Mouse (Mus musculus): ENCODE data around the gene Gpn1. TPM values are rescaled to one million over a fixed set of nuclear protein-coding genes. Genes with fewer than 3 reads are reported as not detected.

Gpn1 gene
- polyA plus RNA-seq, 1 experiment, result 3.1 TPM

DNA sequence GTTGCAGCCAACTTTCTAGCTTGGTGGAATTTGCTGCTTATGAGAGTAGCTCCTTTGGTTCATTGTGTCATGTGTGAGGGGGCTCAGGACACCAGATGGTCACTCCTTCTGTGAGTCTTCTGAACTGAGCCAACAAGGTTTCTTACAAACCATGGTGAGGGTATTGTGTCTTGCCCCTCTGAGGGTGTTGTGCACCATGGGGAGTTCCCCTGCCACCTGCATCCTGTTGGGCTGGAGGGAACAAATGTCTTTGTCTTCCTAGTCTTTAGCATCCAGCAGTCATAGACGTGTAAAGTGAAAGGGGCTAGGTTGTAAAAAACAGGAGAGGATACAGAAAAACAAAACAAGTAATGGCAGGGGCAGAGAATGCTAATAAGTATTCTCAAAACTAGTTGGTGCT, 64.9 kb downstream of the Gpn1 start:
- H3K4me1 ChIP-seq (ENCODE audit: control insufficient read depth, insufficient read depth, insufficient read length, low read length), result no peaks in the 10 kb centered on the region; the same call in 1 of the 2 replicates
- TF ChIP-seq CTCF (IDR thresholded peaks at IDR 0.05; ENCODE audit: extremely low read depth, insufficient read length, insufficient replicate concordance, low read depth, low read length) (no peak), POLR2A (IDR thresholded peaks at IDR 0.05; ENCODE audit: low read depth, low read length) (no peak)
- no peak overlapping the region for H3K27ac ChIP-seq (ENCODE audit: insufficient read depth, low read depth, low read length)
- 52% methylated on average over 1 of the region's 1 CpGs for WGBS
- no peaks in the 10 kb centered on the region for H3K27me3 ChIP-seq (ENCODE audit: control insufficient read depth, insufficient read depth, low read length)
- peaks cover 16% of the 10 kb centered on the region for H3K36me3 ChIP-seq (ENCODE audit: control insufficient read depth, insufficient read depth, low read length)
- H3K4me3 ChIP-seq (ENCODE audit: low read depth, low read length), result no peak overlapping the region

DNA sequence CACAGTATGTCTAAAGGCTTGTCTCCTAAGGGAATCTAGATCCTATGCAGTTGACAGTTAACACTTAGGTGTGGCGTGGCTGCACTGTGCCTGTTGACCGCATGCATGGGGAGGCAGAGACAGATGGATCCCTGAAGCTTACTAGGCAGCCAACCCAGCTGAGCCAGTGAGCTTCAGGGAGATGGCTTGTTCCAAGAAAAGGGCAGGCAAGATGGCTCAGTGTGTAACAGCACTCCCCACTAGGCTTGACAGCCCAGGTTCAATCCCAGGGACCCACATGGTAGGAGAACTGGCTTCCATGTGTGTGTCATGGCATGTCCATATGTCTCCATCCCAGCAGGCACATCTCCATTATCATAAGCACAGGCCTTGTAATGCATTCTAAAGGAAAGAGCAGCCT, 65.8 kb downstream of the Gpn1 start:
- no peak overlapping the region for H3K4me3 ChIP-seq (ENCODE audit: low read depth, low read length)
- no peaks in the 10 kb centered on the region; the same call in 1 of the 2 replicates for H3K4me1 ChIP-seq (ENCODE audit: control insufficient read depth, insufficient read depth, insufficient read length, low read length)
- no peak for TF ChIP-seq POLR2A (IDR thresholded peaks at IDR 0.05; ENCODE audit: low read depth, low read length)
- TF ChIP-seq CTCF (IDR thresholded peaks at IDR 0.05; ENCODE audit: extremely low read depth, insufficient read length, insufficient replicate concordance, low read depth, low read length), result no peak
- peaks cover 14% of the 10 kb centered on the region for H3K36me3 ChIP-seq (ENCODE audit: control insufficient read depth, insufficient read depth, low read length)
- H3K27me3 ChIP-seq (ENCODE audit: control insufficient read depth, insufficient read depth, low read length), result no peaks in the 10 kb centered on the region
- 95% methylated on average over 2 of the region's 2 CpGs for WGBS
- H3K27ac ChIP-seq (ENCODE audit: insufficient read depth, low read depth, low read length), result no peak overlapping the region

DNA sequence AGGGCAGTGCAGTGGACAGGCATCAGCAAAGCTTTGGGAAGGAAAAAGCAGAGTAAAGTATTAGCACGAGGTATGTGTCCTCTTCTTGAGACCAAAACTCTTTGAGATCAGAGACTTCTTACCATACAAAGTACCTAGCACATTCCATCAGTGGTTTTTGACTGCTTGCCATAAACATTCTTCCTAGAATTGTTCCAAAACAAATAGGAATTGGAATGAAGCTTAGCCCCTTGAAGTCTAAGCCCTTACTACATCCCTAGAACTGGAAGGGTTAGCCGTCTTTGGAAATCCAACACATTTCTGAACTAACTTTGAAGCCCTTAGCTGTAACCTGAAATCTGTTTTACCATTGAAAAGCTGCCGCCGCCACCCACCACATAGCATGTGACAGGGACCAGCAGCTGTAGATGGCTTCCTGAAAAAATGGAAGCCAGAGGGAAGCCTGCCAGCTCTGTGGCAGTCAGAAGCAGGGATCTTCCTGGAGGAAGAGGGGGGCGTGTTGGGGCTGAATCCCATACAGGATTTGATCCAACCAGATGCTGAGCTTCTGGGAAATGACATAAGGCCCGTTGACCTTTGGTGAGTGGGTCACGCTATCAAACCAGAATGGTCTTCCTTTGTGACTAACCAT, 67.6 kb downstream of the Gpn1 start:
- Histone ChIP-seq H3K27me3 (ENCODE audit: control insufficient read depth, insufficient read depth, low read length) (no peaks in the 10 kb centered on the region), H3K27ac (ENCODE audit: insufficient read depth, low read depth, low read length) (peak overlapping the region; percentile 32; the same call in 1 of the 2 replicates), H3K36me3 (ENCODE audit: control insufficient read depth, insufficient read depth, low read length) (peaks cover 6% of the 10 kb centered on the region; the same call in 1 of the 2 replicates), H3K4me3 (ENCODE audit: low read depth, low read length) (no peak overlapping the region), H3K4me1 (ENCODE audit: control insufficient read depth, insufficient read depth, insufficient read length, low read length) (no peaks in the 10 kb centered on the region; the same call in 1 of the 2 replicates)
- TF ChIP-seq CTCF (IDR thresholded peaks at IDR 0.05; ENCODE audit: extremely low read depth, insufficient read length, insufficient replicate concordance, low read depth, low read length) (no peak), POLR2A (IDR thresholded peaks at IDR 0.05; ENCODE audit: low read depth, low read length) (no peak)
- WGBS, result 78% methylated on average over 7 of the region's 7 CpGs

Other genes starting within 250 kb of the Gpn1 start
- gene Krtcap3, start 243.1 kb upstream of the Gpn1 start, polyA plus RNA-seq (2012; rRNA removed), result 122 and 205 TPM in 2 replicates
- gene Ift172, start 203.6 kb upstream of the Gpn1 start, polyA plus RNA-seq (2012; rRNA removed), result 18.1 and 20.9 TPM in 2 replicates
- gene Fndc4, start 198.7 kb upstream of the Gpn1 start, polyA plus RNA-seq (2012; rRNA removed), result 1.7 and 1.8 TPM in 2 replicates
- 0.05 TPM in 1 of 2 replicates, not detected in the other for gene Gckr, start 197.3 kb upstream of the Gpn1 start, polyA plus RNA-seq (2012; rRNA removed)
- 2.4 and 4.1 TPM in 2 replicates for gene Zfp512, start 42.3 kb upstream of the Gpn1 start, polyA plus RNA-seq (2012; rRNA removed)
- gene 4930548H24Rik, start 9.0 kb upstream of the Gpn1 start, polyA plus RNA-seq (2012; rRNA removed), result 0.04 TPM in 1 of 2 replicates, not detected in the other
- gene Slc4a1ap, start 32.3 kb downstream of the Gpn1 start, polyA plus RNA-seq (2012; rRNA removed), result 3.7 and 8.7 TPM in 2 replicates
- gene Supt7l, start 33.1 kb downstream of the Gpn1 start, polyA plus RNA-seq (2012; rRNA removed), result 4.2 and 6.8 TPM in 2 replicates
- 4.3 and 7.9 TPM in 2 replicates for gene Mrpl33, start 102.2 kb downstream of the Gpn1 start, polyA plus RNA-seq (2012; rRNA removed)
- gene Rbks, start 202.9 kb downstream of the Gpn1 start, polyA plus RNA-seq (2012; rRNA removed), result 8.7 and 15.5 TPM in 2 replicates
- gene Babam2, start 202.9 kb downstream of the Gpn1 start, polyA plus RNA-seq (2012; rRNA removed), result 7.7 and 18.4 TPM in 2 replicates

All from small intestine, adult 2 months (tissue).